Mouse (Mus musculus) skeletal muscle tissue, adult 2 months (tissue): Measurements from ENCODE around the gene Ppp1r16b.

Experiments used
- DNase-seq: peaks from one replicate; pipeline ENCODE4 v3.0.0-alpha.2; 2012; ENCODE audit warnings: low read depth, low spot score

Ppp1r16b gene

DNA sequence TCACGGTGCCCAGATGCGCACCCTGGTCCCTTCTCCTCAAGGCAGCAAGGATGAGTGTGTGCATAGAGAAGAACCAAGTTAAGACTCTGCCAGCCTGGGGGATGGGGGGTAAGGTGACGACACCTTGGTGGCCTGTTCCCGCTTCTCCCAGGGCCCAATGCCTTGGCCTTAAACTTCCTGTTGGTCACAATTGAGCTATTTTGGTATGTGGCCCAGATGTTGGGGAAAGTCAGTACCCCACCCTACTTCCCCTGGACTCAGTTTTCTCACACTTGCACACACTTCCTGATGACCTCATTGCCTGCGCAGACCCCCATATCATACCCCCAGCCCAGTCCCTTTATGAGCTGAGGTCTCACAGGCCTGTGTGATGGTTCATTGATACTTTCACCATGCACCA is 23.9 kb downstream of the Ppp1r16b start:
- DNase-seq: no peak

- no peak for DNase-seq
Observed at GRCm38 (mm10) chr2:158689640-158690039, 24.4 kb downstream of the Ppp1r16b start.

GRCm38 (mm10) chr2:158690116-158690515 is 24.9 kb downstream of the Ppp1r16b start:
- no peak for DNase-seq

DNA sequence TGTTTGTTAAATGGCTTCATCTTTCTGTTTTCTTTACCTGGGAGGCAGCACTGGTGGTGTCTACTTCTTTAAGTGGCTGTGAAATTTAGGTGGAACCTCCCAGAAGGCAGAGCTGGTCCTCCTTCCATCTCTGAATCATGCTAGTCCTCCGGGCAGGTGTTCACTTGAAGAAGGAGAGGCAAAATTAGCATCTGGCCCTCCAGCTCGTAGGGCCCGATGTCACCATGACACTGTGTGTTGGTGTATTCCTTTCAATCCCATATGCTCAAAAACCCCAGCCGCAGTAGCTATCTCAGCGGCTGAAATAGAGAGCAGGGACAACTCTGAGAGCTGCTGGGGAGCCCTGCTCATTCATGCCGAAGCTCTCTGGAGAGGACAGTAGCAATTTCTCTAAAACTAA is 27.0 kb downstream of the Ppp1r16b start:
- no peak for DNase-seq

- no peak for DNase-seq
Observed at GRCm38 (mm10) chr2:158695811-158696210, 30.6 kb downstream of the Ppp1r16b start.

DNA sequence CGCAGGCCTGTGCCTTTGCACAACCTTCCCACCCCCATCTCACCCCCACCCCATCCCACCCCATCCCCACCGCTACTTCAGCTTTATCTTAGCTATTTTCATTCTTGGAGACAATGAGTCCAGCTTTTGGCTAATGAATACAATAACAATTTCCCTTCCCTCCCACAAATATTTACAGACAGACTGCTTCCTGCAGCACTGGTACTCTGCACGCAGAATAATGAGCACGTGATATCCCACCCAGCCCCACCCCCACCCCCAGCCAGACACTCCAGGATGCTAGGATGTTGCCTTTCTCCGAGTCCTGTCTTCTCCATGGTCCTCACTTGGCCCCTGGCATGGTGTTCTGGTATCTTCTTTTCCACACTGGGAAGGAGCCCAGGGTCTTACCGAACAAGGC is 31.3 kb downstream of the Ppp1r16b start:
- no peak for DNase-seq

- no peak for DNase-seq
Observed at GRCm38 (mm10) chr2:158699908-158700307, 34.7 kb downstream of the Ppp1r16b start.

DNA sequence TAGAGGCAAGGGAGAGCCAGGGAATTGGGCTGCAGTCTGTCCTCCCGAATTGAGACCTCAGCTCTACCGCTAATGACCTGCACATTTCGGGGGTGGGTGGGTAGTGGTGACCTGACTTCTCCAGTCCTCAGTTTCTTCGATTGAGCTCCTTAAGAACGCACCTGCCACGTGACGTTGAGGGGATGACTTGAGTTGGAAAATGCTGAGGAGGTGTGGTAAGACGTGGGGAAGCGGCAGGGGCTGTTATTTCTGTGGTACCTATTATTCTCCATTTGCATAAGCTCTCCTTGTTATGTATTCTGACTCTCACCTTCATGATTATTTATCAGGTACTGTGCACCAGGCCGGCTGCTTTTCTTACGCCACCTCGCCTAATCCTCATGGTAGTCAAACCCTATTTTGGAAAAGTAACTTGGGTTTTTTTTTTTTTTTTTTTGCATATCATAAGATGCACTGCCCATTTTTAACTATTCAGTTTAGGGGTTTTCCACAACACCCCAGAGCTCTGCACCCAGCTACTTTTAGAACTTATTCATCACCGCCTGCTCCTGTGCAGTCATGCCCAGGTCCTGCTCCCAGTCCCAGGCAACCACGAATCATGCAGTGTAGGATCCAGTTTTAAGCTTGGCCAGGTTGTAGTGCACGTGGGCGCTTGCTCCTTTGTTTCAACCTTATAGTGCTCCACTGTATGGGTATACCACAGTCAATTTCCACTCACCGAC is 35.5 kb downstream of the Ppp1r16b start:
- DNase-seq: no peak

GRCm38 (mm10) chr2:158701505-158701904 is 36.3 kb downstream of the Ppp1r16b start:
- DNase-seq: no peak

- DNase-seq: no peak
Observed at GRCm38 (mm10) chr2:158702176-158702575, 37.0 kb downstream of the Ppp1r16b start.

DNA sequence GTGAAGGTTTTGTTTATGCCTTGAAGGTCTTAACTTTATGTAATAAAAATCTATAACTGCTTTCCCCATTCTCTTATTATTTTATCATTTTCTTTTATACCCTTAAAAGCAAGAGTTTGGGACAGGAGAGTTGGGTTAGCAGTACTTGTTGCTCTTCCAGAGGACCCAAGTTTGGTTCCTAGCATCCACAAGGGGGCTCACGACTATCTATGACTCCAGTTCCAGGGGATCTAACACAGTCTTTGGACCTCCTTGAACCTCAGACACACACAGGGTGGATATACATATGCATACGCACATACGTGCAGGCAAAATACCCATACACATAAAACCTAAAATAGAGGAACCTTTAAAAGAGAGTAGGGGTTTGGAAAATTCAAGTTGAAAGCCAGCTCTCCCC is 39.5 kb downstream of the Ppp1r16b start:
- no peak for DNase-seq

DNA sequence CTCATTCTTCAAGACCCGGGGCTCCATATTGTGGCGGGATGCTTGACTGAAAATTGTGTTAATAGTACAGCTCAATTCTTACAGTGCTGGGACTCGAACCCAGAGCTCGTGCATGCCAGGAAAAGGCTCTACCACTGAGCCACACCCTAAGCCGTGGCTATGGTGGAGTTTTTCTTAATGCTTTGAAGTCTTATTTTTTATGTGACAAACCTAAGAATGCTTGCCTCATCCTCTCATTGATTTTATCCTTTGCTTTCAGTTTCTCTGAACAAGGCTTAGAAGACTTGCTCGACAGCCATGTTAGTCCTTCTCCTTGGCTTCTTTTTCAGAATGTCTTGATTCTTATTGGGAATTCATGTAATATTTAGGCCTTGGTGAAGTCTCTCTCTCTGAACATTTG is 40.3 kb downstream of the Ppp1r16b start:
- DNase-seq: no peak

- no peak for DNase-seq
Observed at GRCm38 (mm10) chr2:158706704-158707408, 41.7 kb downstream of the Ppp1r16b start.

DNA sequence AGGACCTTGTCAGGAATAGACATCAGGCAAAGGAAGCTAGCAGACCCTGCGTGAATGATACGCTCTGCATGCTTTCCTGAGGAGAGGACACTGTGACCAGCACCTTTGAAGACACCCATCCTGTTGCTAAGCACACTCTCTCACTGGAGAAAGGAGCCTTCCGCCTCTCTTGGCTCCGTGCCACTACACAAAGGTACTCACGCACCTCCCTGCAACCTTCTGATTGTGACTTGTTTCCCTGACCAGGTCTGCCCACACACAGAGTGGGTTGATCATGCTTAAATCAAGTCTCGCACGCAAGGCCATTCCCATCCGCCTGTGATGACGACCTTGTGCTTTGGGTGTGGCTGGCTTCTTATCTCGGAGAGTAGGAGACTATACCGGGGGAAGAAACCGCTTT is 42.9 kb downstream of the Ppp1r16b start:
- DNase-seq: no peak

- DNase-seq: no peak
Observed at GRCm38 (mm10) chr2:158711929-158712751, 46.9 kb downstream of the Ppp1r16b start.

DNA sequence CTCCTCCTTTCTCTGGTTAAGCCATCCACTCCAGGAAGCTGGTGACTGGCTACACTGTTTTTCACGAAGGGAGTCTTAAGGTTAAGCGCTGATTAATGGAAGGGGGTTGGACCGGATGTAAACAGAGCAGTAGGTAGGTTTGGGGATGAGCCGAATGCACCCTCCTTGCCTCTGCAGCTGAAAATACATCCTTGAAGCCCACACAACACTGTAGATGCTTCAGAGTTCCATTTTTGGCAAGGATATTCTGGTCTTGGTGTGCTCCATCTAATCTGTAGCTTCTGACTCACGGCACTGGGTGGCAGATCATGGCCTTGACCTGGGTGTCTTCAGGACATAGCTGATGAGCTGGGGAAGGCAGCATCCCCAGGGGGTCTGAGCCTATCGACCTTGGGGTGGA is 49.6 kb downstream of the Ppp1r16b start:
- DNase-seq: no peak

- DNase-seq: no peak
Observed at GRCm38 (mm10) chr2:158716066-158716465, 50.9 kb downstream of the Ppp1r16b start.

DNA sequence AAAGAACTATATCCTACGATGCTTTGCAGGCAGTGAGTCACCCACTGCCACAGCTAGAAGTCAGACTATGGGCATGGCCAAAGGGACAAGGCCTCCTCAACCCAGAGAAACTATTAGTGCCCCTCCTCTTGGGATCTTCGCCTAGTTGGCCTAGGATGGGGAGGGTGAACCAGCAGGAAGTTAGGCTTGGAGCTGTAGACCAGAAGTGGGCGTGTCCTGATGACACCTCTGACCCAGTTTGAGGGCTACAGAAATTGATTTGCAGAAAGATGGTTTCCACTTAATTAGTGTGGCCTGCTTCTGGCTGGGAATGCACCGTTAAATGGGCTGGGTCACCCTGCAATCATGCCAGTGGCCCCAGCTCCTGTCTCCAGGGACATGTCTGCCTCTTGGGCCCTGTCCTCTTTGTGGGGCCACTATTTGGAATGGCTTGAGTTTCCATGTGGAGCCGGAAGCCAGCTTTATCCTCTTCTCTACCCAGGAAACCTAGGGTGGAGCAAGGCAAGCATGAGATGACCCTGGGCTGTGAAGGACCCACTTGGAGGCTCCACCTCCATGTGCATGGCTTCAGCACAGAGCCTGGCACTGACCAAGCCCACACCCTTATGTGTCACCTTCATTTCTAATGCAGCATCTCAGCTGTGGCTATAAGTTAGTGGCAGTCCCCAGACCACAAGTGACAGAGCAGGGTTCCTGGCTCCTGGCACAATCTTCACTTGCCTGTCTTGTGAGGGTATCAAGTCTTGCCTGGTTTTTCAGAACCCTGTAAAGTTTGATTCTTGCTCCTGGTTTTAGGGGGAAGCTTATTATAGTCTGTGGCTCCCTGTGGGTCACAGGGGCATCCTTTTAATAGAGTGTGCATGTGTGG is 52.6 kb downstream of the Ppp1r16b start:
- DNase-seq: no peak

DNA sequence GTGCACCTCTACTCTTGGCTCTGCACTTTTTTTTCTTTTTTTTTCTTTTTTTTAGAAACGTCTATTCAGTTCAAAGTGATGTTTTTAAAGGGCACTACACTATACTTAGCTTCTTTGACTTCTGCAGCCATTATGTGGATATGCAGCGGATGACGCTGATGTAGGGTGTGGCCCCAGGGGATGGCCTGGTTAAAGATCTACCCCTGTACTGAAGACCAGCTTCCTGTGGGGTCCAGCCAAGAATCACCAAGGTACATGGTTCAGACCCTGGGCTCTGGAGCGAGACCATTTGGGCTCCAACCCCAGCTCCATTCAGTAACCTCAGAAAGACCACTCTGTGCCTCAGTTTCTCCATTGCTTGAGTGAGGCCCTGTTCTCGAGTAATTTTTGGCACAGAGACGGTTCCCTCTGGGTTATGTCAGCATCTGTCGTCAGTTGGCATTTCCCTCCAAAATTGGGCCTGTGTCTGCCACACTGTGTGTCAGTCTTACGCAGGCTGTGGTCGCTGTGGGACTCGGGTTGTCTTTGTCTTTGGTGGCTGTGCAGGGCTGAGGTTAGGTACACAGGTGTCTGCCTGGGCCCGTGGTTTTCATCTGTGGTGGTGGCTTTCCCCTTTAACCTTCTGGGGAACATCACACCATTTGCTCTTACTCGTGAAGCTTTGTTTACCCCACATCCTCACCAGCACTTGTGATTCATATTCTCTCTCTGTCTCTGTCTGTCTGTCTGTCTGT is 53.8 kb downstream of the Ppp1r16b start:
- peak; percentile 18 for DNase-seq

- DNase-seq: peak; percentile 48
Observed at GRCm38 (mm10) chr2:158720715-158721370, 55.6 kb downstream of the Ppp1r16b start.
